Mouse (Mus musculus): ENCODE results near the gene Epha1. TPM values are rescaled to one million over a fixed set of nuclear protein-coding genes. Genes with fewer than 3 reads are reported as not detected.

Epha1 gene
- polyA plus RNA-seq, 1 experiment from 2014 or later: 0.37 TPM

DNA sequence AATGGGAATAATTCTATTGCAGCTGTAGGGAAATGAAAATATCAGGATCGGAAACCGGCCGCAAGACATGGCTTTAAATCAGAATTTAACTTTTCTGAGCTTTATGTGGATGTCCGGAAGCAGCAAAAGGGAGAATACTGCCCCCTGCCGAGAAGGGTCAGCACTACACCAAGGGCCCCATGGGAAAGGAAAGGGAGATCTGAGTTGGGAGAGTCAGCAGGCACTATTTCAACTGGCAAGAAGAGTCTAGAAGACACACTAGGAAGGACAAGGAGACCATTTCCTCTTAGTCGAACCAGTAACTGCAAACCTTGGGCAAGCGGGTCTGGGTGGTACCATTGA is 47.8 kb downstream of the Epha1 start:
- 2% methylated on average over 7 of the region's 7 CpGs for WGBS
- Histone ChIP-seq H3K27ac (peak overlapping the region; percentile 94), H3K9ac (peak overlapping the region; percentile 91), H3K36me3 (replicated peaks) (0 out of 2 replicates have a peak, but pooled peaks cover 4% of the 10 kb centered on the region), H3K4me1 (peaks cover 33% of the 10 kb centered on the region), H3K9me3 (no peaks in the 10 kb centered on the region), H3K4me3 (peak overlapping the region; percentile 90), H3K27me3 (replicated peaks) (no peaks in the 10 kb centered on the region), H3K4me2 (peak overlapping the region; percentile 92)
- peak; percentile 21 for ATAC-seq (replicated peaks)

DNA sequence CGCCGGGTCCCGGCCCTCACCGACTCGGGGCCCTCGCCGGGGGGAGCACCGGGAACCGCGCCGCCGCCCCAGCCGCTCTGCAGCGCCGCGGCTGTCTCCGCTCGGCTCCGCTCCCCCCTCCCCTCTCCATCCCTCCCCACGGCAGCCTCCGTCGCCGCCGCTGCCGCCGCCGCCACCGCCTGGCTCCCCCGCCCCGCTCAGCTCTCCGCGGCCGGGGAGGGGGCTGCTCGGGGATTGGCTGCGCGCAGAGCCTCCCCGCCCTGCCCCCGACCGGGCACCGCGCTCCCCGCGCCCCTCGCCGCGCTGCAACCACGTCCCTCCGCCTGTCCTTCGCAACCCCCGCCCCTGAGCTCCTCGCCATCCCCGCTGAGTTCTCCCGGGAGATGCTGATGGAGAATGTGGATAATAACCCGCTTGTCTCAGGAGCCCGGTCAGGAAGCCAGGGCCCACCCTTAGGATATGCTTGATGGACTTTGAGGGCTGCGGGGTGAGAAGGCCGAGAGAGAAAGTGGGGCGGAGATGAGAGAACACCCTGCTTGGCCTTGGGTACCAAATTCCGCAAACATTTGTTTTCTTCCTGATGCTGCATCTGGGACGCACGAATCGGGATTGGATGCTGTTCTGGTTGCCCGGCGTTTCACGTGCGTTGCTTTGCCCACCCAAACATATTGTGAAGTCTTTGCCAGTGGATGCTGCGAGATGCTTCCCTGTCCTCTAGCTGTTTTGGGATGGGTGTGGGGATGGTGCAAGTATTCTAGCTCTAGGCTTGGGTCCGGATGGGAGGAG is 48.4 kb downstream of the Epha1 start, which contains the start of gene Fam131b:
TSS of gene Fam131b (minus strand) at position 162 of the 786 bp plus-strand sequence.
- peak; percentile 93 for ATAC-seq (replicated peaks)
- H3K9ac ChIP-seq: peak within 1 kb of the TSS; percentile 91
- H3K27me3 ChIP-seq (replicated peaks): no peaks in the 10 kb centered on the region
- H3K4me1 ChIP-seq: peaks cover 33% of the 10 kb centered on the region
- H3K9me3 ChIP-seq: no peaks in the 10 kb centered on the region
- peak within 1 kb of the TSS; percentile 92 for H3K4me2 ChIP-seq
- H3K4me3 ChIP-seq: peak within 1 kb of the TSS; percentile 90
- H3K27ac ChIP-seq: peak within 1 kb of the TSS; percentile 94
- WGBS: under 1% methylated on average over 45 of the region's 68 CpGs
- H3K36me3 ChIP-seq (replicated peaks): 0 out of 2 replicates have a peak, but pooled peaks cover 4% of the 10 kb centered on the region

DNA sequence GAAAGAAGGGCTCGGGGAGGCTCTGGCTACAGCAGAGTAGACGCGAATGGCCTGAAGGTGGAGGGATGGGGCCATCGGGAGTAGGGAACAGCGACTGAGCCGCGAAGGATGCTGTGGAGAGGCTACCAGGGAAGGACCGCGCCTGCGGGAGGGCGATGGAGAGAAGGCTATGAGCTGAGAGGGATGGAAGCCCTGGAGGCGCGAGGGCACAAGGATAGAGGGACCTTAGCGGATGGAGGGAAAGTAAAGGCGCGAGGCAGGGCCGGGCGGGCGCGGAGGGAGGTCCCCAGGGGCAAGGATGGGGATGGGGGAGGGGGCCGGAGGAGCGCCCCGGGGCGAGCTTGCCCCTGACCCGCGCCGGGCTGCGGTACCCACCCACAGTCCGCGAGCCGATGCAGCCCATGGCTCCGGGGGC is 49.0 kb downstream of the Epha1 start:
- WGBS: 0% methylated on average over 21 of the region's 32 CpGs
- Histone ChIP-seq H3K27me3 (replicated peaks) (no peaks in the 10 kb centered on the region), H3K9ac (peak overlapping the region; percentile 91), H3K27ac (peak overlapping the region; percentile 94), H3K36me3 (replicated peaks) (0 out of 2 replicates have a peak, but pooled peaks cover 4% of the 10 kb centered on the region), H3K4me2 (peak overlapping the region; percentile 92), H3K9me3 (no peaks in the 10 kb centered on the region), H3K4me1 (peaks cover 33% of the 10 kb centered on the region), H3K4me3 (peak overlapping the region; percentile 90)
- peak; percentile 82 for ATAC-seq (replicated peaks)

DNA sequence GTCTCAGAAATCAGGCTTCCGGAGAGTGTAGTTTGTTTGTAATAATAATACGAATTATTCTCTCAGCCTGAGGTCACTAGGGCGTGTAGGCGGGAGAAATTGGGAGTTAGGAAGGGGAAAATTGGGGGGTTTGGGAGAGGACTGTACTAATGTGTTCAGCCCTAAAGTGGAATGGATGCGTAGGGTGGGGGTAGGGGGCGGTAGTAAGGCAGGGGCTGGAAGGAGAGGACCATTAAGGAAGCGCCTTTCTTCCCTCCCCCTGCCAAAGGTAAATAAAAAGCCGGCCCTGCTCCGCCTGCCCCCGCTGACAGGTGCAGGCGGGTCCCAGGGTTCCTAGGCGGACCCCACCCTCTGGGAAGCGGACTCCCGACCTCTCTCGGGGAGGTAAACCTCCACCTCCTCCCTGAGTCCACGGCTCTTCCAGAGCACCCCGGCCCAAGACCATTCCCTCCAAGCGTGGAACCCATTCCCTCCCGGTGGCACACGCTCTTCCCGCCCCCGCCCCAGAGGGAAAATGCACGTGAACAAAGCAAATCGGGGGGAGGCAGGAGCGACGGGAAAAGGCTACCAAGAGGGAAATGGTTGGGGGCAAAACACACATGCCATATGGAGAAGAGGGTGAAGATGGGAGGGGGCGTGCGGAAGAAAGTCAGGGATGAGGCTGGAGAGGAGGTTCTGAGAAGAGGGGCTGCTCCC is 49.5 kb downstream of the Epha1 start:
- H3K4me3 ChIP-seq: peak overlapping the region; percentile 90
- WGBS: 2% methylated on average over 28 of the region's 28 CpGs
- ATAC-seq (replicated peaks): peak; percentile 55

DNA sequence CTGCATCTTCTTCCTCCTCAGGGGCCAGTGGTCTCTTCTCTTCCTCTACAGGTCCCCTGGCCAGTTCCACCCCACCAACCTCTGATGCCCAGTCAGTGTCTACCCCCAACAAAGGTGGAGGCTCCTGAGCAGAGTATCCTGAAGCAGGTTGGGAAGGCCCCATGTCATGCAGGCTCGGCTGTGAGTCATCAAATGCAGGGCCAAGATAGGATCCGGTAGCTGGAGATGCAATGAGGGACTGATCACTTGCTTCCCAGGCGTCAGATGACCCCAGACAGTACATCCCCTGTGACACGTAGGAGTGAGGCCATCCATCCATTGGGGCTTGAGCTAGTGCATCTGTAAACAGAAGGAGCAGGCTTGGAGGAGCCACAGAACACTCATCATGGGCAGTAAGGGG is 54.8 kb downstream of the Epha1 start:
- H3K4me2 ChIP-seq: no peak overlapping the region
- WGBS: 91% methylated on average over 4 of the region's 4 CpGs

More for the DNA sequence above, 49.5 kb downstream of the Epha1 start:
- H3K4me2 ChIP-seq: peak overlapping the region; percentile 92
- H3K4me1 ChIP-seq: peaks cover 33% of the 10 kb centered on the region
- no peaks in the 10 kb centered on the region for H3K27me3 ChIP-seq (replicated peaks)
- peaks cover 5% of the 10 kb centered on the region; the same call in 1 of the 2 replicates for H3K36me3 ChIP-seq (replicated peaks)
- H3K9me3 ChIP-seq: no peaks in the 10 kb centered on the region
- peak overlapping the region; percentile 94 for H3K27ac ChIP-seq
- peak overlapping the region; percentile 91 for H3K9ac ChIP-seq

DNA sequence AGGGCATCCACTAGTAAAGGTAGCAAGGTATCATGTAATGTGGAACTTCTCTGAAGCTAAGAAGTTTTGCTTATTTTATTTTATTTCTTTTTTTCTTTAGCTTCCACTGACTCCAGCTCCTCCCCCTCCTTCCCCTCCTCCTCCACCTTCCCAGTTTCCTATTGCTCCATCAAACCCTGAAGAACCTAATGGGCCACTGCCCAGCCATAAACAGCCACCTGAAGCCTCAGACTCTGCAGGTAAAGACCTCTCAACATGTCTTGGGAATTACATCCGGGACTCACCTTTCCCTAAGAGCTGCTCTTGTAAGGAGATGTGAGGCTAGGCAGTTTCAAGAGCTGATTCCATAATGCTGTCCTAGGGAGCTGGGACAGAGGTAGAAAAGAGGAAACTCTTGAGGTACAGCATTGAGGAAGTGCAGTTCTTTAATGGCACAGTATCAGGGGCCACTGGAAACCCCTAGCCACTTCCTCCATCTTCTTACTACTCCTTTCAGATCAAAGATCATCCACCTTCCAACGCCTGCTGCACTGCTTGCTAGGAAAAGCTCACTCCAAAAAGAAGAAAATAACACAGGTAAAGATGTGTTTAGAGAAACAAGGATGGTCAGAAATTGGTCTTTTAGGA is 62.5 kb downstream of the Epha1 start:
- ATAC-seq (replicated peaks): no peak
- H3K9me3 ChIP-seq: no peaks in the 10 kb centered on the region
- no peak overlapping the region for H3K27ac ChIP-seq
- no peaks in the 10 kb centered on the region for H3K27me3 ChIP-seq (replicated peaks)
- H3K4me1 ChIP-seq: no peaks in the 10 kb centered on the region
- H3K4me2 ChIP-seq: no peak overlapping the region
- peaks cover 18% of the 10 kb centered on the region; the same call in 1 of the 2 replicates for H3K36me3 ChIP-seq (replicated peaks)
- no peak overlapping the region for H3K9ac ChIP-seq
- 91% methylated on average over 2 of the region's 2 CpGs for WGBS
- H3K4me3 ChIP-seq: no peak overlapping the region

More for the DNA sequence above, 54.8 kb downstream of the Epha1 start:
- Histone ChIP-seq H3K27me3 (replicated peaks) (no peaks in the 10 kb centered on the region), H3K27ac (no peak overlapping the region), H3K4me3 (no peak overlapping the region), H3K9me3 (no peaks in the 10 kb centered on the region), H3K36me3 (replicated peaks) (peaks cover 27% of the 10 kb centered on the region), H3K9ac (no peak overlapping the region), H3K4me1 (peaks cover 19% of the 10 kb centered on the region)
- no peak for ATAC-seq (replicated peaks)

DNA sequence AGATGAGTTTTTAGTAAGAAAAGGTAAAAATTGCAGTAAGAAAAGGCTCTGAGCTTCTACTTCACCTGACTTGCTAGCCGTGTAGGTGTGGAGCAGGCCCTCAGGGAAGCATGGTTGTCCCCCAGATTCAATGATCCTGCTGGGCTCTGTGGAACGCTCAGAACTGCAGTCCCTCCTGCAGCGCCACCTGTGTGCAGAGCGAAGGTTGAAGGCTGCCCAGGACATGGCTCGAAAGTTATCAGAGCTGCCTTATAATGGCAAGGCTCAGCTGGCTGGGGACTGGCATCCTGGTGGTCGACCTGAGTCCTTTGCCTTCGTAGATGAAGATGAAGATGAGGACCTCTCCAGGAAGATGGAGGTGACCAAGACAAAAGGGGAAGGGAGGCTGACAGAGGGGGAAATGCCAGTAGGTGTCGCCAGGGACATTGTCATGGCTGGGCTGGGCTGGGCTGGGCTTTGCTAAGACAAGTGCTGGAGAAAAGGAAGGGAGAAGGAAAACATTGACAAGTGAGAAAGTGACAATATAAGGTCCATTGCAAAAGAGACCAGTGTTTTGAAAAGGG is 63.2 kb downstream of the Epha1 start:
- H3K4me3 ChIP-seq: no peak overlapping the region
- no peaks in the 10 kb centered on the region for H3K9me3 ChIP-seq
- H3K4me1 ChIP-seq: no peaks in the 10 kb centered on the region
- WGBS: 50% methylated on average over 8 of the region's 8 CpGs
- H3K36me3 ChIP-seq (replicated peaks): peaks cover 18% of the 10 kb centered on the region; the same call in 1 of the 2 replicates
- no peak for ATAC-seq (replicated peaks)
- H3K4me2 ChIP-seq: no peak overlapping the region
- no peaks in the 10 kb centered on the region for H3K27me3 ChIP-seq (replicated peaks)
- no peak overlapping the region for H3K9ac ChIP-seq
- no peak overlapping the region for H3K27ac ChIP-seq

Other genes with a start within 250 kb of the Epha1 start
- not detected in 2 replicates for gene Tas2r139, start 232.3 kb downstream of the Epha1 start, polyA plus RNA-seq (2015; fragmentation: Nextera tagmentation; extraction: Ambion mirVana)
- not detected in 2 replicates for gene Tas2r144, start 157.9 kb downstream of the Epha1 start, polyA plus RNA-seq (2015; fragmentation: Nextera tagmentation; extraction: Ambion mirVana)
- 8.7 and 10.1 TPM in 2 replicates for gene Gstk1, start 127.3 kb downstream of the Epha1 start, polyA plus RNA-seq (2015; fragmentation: Nextera tagmentation; extraction: Ambion mirVana)
- gene Tmem139, start 111.3 kb downstream of the Epha1 start, polyA plus RNA-seq (2015; fragmentation: Nextera tagmentation; extraction: Ambion mirVana): not detected in 2 replicates
- 45.9 and 47.7 TPM in 2 replicates for gene Casp2, start 108.3 kb downstream of the Epha1 start, polyA plus RNA-seq (2015; fragmentation: Nextera tagmentation; extraction: Ambion mirVana)
- 1.7 and 2.6 TPM in 2 replicates for gene Clcn1, start 86.6 kb downstream of the Epha1 start, polyA plus RNA-seq (2015; fragmentation: Nextera tagmentation; extraction: Ambion mirVana)
- gene Fam131b, start 48.6 kb downstream of the Epha1 start, polyA plus RNA-seq (2015; fragmentation: Nextera tagmentation; extraction: Ambion mirVana): 7.4 and 8.0 TPM in 2 replicates
- gene Zyx, start 23.6 kb downstream of the Epha1 start, polyA plus RNA-seq (2015; fragmentation: Nextera tagmentation; extraction: Ambion mirVana): 54.9 and 56.0 TPM in 2 replicates
- gene Tas2r143, start 27.0 kb upstream of the Epha1 start, polyA plus RNA-seq (2015; fragmentation: Nextera tagmentation; extraction: Ambion mirVana): not detected in 2 replicates
- not detected in 2 replicates for gene Tas2r135, start 32.2 kb upstream of the Epha1 start, polyA plus RNA-seq (2015; fragmentation: Nextera tagmentation; extraction: Ambion mirVana)
- not detected in 2 replicates for gene Tas2r126, start 61.3 kb upstream of the Epha1 start, polyA plus RNA-seq (2015; fragmentation: Nextera tagmentation; extraction: Ambion mirVana)
- not detected in 2 replicates for gene Olfr458, start 91.9 kb upstream of the Epha1 start, polyA plus RNA-seq (2015; fragmentation: Nextera tagmentation; extraction: Ambion mirVana)
- gene Olfr457, start 103.1 kb upstream of the Epha1 start, polyA plus RNA-seq (2015; fragmentation: Nextera tagmentation; extraction: Ambion mirVana): not detected in 2 replicates
- not detected in 2 replicates for gene Olfr456, start 113.9 kb upstream of the Epha1 start, polyA plus RNA-seq (2015; fragmentation: Nextera tagmentation; extraction: Ambion mirVana)
- not detected in 2 replicates for gene Olfr455, start 174.3 kb upstream of the Epha1 start, polyA plus RNA-seq (2015; fragmentation: Nextera tagmentation; extraction: Ambion mirVana)
- 0.05 TPM in 1 of 2 replicates, not detected in the other for gene Tcaf3, start 224.4 kb upstream of the Epha1 start, polyA plus RNA-seq (2015; fragmentation: Nextera tagmentation; extraction: Ambion mirVana)